Mouse (Mus musculus): ENCODE measurements at regions not wholly inside any gene's neighbourhood (a gene's known extent, or its start where the extent isn't known, plus 50 kb on each side); places are given as distances from the start of the nearest gene placed in this dataset.

GRCm38 (mm10) chr9:74021339-74021738, 52.6 kb upstream of the Unc13c start:
- Histone ChIP-seq H3K27ac (no peak overlapping the region), H3K4me2 (no peak overlapping the region), H3K4me3 (no peak overlapping the region), H3K36me3 (ENCODE audit: poor library complexity, severe bottlenecking) (no peaks in the 10 kb centered on the region), H3K9me3 (replicated peaks) (no peaks in the 10 kb centered on the region), H3K27me3 (no peaks in the 10 kb centered on the region), H3K4me1 (no peaks in the 10 kb centered on the region), H3K9ac (no peak overlapping the region)
- 79% methylated on average over 6 of the region's 6 CpGs for WGBS
- no peak for ATAC-seq

- H3K4me1 ChIP-seq: no peaks in the 10 kb centered on the region
- H3K4me3 ChIP-seq: no peak overlapping the region
- 71% methylated on average over 3 of the region's 3 CpGs for WGBS
- no peak for ATAC-seq
- H3K27ac ChIP-seq: no peak overlapping the region
- H3K36me3 ChIP-seq (ENCODE audit: poor library complexity, severe bottlenecking): no peaks in the 10 kb centered on the region
- H3K9me3 ChIP-seq (replicated peaks): no peaks in the 10 kb centered on the region
- H3K4me2 ChIP-seq: no peak overlapping the region
- no peak overlapping the region for H3K9ac ChIP-seq
- H3K27me3 ChIP-seq: no peaks in the 10 kb centered on the region
Measured at GRCm38 (mm10) chr9:74023922-74024321, 55.2 kb upstream of the Unc13c start.

GRCm38 (mm10) chr9:74026131-74026530, 57.4 kb upstream of the Unc13c start:
- ATAC-seq: no peak

GRCm38 (mm10) chr9:74028438-74028837, 59.7 kb upstream of the Unc13c start:
- no peaks in the 10 kb centered on the region for H3K36me3 ChIP-seq (ENCODE audit: poor library complexity, severe bottlenecking)
- no peak overlapping the region for H3K4me3 ChIP-seq
- H3K9me3 ChIP-seq (replicated peaks): no peaks in the 10 kb centered on the region
- no peak overlapping the region for H3K9ac ChIP-seq
- H3K4me2 ChIP-seq: no peak overlapping the region
- ATAC-seq: no peak
- 45% methylated on average over 1 of the region's 1 CpGs for WGBS
- H3K4me1 ChIP-seq: no peaks in the 10 kb centered on the region
- H3K27ac ChIP-seq: no peak overlapping the region
- H3K27me3 ChIP-seq: no peaks in the 10 kb centered on the region

More at GRCm38 (mm10) chr9:74026131-74026530, 57.4 kb upstream of the Unc13c start:
- Histone ChIP-seq H3K27me3 (no peaks in the 10 kb centered on the region), H3K9me3 (replicated peaks) (no peaks in the 10 kb centered on the region), H3K36me3 (ENCODE audit: poor library complexity, severe bottlenecking) (no peaks in the 10 kb centered on the region), H3K4me1 (no peaks in the 10 kb centered on the region), H3K9ac (no peak overlapping the region), H3K27ac (no peak overlapping the region), H3K4me2 (no peak overlapping the region), H3K4me3 (no peak overlapping the region)
- 37% methylated on average over 3 of the region's 3 CpGs for WGBS

GRCm38 (mm10) chr9:74045936-74046335, 64.2 kb upstream of the Wdr72 start:
- ATAC-seq: peak; percentile 48; the same call in 1 of the 2 replicates
- WGBS: 42% methylated on average over 3 of the region's 3 CpGs

GRCm38 (mm10) chr9:74049776-74050175, 60.4 kb upstream of the Wdr72 start:
- Histone ChIP-seq H3K4me3 (no peak overlapping the region), H3K4me1 (no peaks in the 10 kb centered on the region), H3K9me3 (replicated peaks) (no peaks in the 10 kb centered on the region), H3K27ac (no peak overlapping the region), H3K27me3 (no peaks in the 10 kb centered on the region), H3K4me2 (no peak overlapping the region), H3K9ac (no peak overlapping the region), H3K36me3 (ENCODE audit: poor library complexity, severe bottlenecking) (no peaks in the 10 kb centered on the region)
- no peak for ATAC-seq
- 55% methylated on average over 3 of the region's 3 CpGs for WGBS

More at GRCm38 (mm10) chr9:74045936-74046335, 64.2 kb upstream of the Wdr72 start:
- Histone ChIP-seq H3K4me3 (no peak overlapping the region), H3K9ac (no peak overlapping the region), H3K36me3 (ENCODE audit: poor library complexity, severe bottlenecking) (no peaks in the 10 kb centered on the region), H3K9me3 (replicated peaks) (no peaks in the 10 kb centered on the region), H3K27ac (no peak overlapping the region), H3K27me3 (no peaks in the 10 kb centered on the region), H3K4me2 (no peak overlapping the region), H3K4me1 (no peaks in the 10 kb centered on the region)

- ATAC-seq: peak; percentile 30; the same call in 1 of the 2 replicates
- Histone ChIP-seq H3K36me3 (ENCODE audit: poor library complexity, severe bottlenecking) (no peaks in the 10 kb centered on the region), H3K4me3 (no peak overlapping the region), H3K4me1 (peaks cover 13% of the 10 kb centered on the region), H3K27ac (no peak overlapping the region), H3K9ac (no peak overlapping the region), H3K9me3 (replicated peaks) (no peaks in the 10 kb centered on the region), H3K27me3 (no peaks in the 10 kb centered on the region), H3K4me2 (no peak overlapping the region)
- 34% methylated on average over 5 of the region's 5 CpGs for WGBS
Measured at GRCm38 (mm10) chr9:74056709-74057108, 53.4 kb upstream of the Wdr72 start.

GRCm38 (mm10) chr9:74057476-74058076, 52.6 kb upstream of the Wdr72 start:
- H3K36me3 ChIP-seq (ENCODE audit: poor library complexity, severe bottlenecking): no peaks in the 10 kb centered on the region
- H3K27ac ChIP-seq: peak overlapping the region; percentile 6; the same call in 1 of the 2 replicates
- H3K4me3 ChIP-seq: no peak overlapping the region
- ATAC-seq: peak; percentile 43; the same call in 1 of the 2 replicates
- peaks cover 13% of the 10 kb centered on the region for H3K4me1 ChIP-seq
- H3K9ac ChIP-seq: no peak overlapping the region
- 64% methylated on average over 3 of the region's 3 CpGs for WGBS
- H3K4me2 ChIP-seq: no peak overlapping the region
- H3K27me3 ChIP-seq: no peaks in the 10 kb centered on the region
- no peaks in the 10 kb centered on the region for H3K9me3 ChIP-seq (replicated peaks)

GRCm38 (mm10) chr9:74058269-74058871, 51.8 kb upstream of the Wdr72 start:
- H3K4me3 ChIP-seq: no peak overlapping the region
- no peaks in the 10 kb centered on the region for H3K27me3 ChIP-seq
- H3K36me3 ChIP-seq (ENCODE audit: poor library complexity, severe bottlenecking): no peaks in the 10 kb centered on the region
- no peak overlapping the region for H3K27ac ChIP-seq
- no peak for ATAC-seq
- 44% methylated on average over 5 of the region's 5 CpGs for WGBS
- H3K9me3 ChIP-seq (replicated peaks): no peaks in the 10 kb centered on the region
- peaks cover 13% of the 10 kb centered on the region for H3K4me1 ChIP-seq
- H3K4me2 ChIP-seq: no peak overlapping the region
- H3K9ac ChIP-seq: no peak overlapping the region
